Mouse (Mus musculus) G1E (cell line): ENCODE results near the gene Gm10134.

ENCODE experiments used
- CTCF ChIP-seq: IDR thresholded peaks from 2 replicates; pipeline ENCODE4 v1.5.1; 2012; ENCODE audit warnings: low read depth, low read length, inconsistent platforms, mixed read lengths
- GATA1 ChIP-seq: IDR thresholded peaks from 2 replicates; pipeline ENCODE4 v1.6.1; 2012; ENCODE audit warnings: borderline replicate concordance, low read length, inconsistent platforms, mixed read lengths
- GATA2 ChIP-seq: IDR thresholded peaks from 2 replicates; pipeline ENCODE4 v1.6.1; 2012; ENCODE audit warnings: low read depth, low read length, inconsistent platforms, borderline replicate concordance
- TAL1 ChIP-seq: conservative IDR thresholded peaks from 2 replicates; pipeline ENCODE4 v1.6.1; 2012; ENCODE audit warnings: low read depth, low read length, inconsistent platforms, mixed read lengths

GRCm38 (mm10) chr2:28525943-28526876 lies 20.3 kb downstream of the Gm10134 start:
- no peak for TF ChIP-seq CTCF
- TF ChIP-seq TAL1 = no peak
- TF ChIP-seq GATA2 = no peak
- TF ChIP-seq GATA1 = no peak
